Mouse (Mus musculus): ENCODE results near the gene Babam2. TPM values are rescaled to one million over a fixed set of nuclear protein-coding genes. Genes with fewer than 3 reads are reported as not detected.

Gene Babam2
- polyA plus RNA-seq, 1 experiment from 2014 or later: 35.7 TPM

- 97% methylated on average over 6 of the region's 6 CpGs for WGBS
- Histone ChIP-seq H3K36me3 (no peaks in the 10 kb centered on the region), H3K27ac (no peak overlapping the region), H3K4me3 (no peak overlapping the region), H3K9me3 (replicated peaks) (no peaks in the 10 kb centered on the region), H3K4me1 (peaks cover 7% of the 10 kb centered on the region), H3K27me3 (ENCODE audit: low read depth, poor library complexity, severe bottlenecking) (no peaks in the 10 kb centered on the region)
- DNase-seq (ENCODE audit: low spot score): no peak
Measured at GRCm38 (mm10) chr5:31807312-31807711, 109.8 kb downstream of the Babam2 start.

GRCm38 (mm10) chr5:31808271-31808670 is 110.8 kb downstream of the Babam2 start:
- H3K27ac ChIP-seq: no peak overlapping the region
- H3K36me3 ChIP-seq: no peaks in the 10 kb centered on the region
- no peaks in the 10 kb centered on the region for H3K9me3 ChIP-seq (replicated peaks)
- H3K4me1 ChIP-seq: peaks cover 7% of the 10 kb centered on the region
- DNase-seq (ENCODE audit: low spot score): no peak
- no peak overlapping the region for H3K4me3 ChIP-seq
- H3K27me3 ChIP-seq (ENCODE audit: low read depth, poor library complexity, severe bottlenecking): no peaks in the 10 kb centered on the region
- WGBS: 78% methylated on average over 2 of the region's 2 CpGs

- H3K36me3 ChIP-seq: no peaks in the 10 kb centered on the region
- H3K27me3 ChIP-seq (ENCODE audit: low read depth, poor library complexity, severe bottlenecking): no peaks in the 10 kb centered on the region
- 49% methylated on average over 12 of the region's 12 CpGs for WGBS
- H3K27ac ChIP-seq: no peak overlapping the region
- no peak overlapping the region for H3K4me3 ChIP-seq
- H3K9me3 ChIP-seq (replicated peaks): no peaks in the 10 kb centered on the region
- DNase-seq (ENCODE audit: low spot score): no peak
- peaks cover 3% of the 10 kb centered on the region; the same call in 1 of the 2 replicates for H3K4me1 ChIP-seq
Measured at GRCm38 (mm10) chr5:31810796-31811662, 113.5 kb downstream of the Babam2 start.

- no peak overlapping the region for H3K4me3 ChIP-seq
- no peaks in the 10 kb centered on the region for H3K36me3 ChIP-seq
- H3K27ac ChIP-seq: no peak overlapping the region
- no peak for DNase-seq (ENCODE audit: low spot score)
- no peaks in the 10 kb centered on the region for H3K27me3 ChIP-seq (ENCODE audit: low read depth, poor library complexity, severe bottlenecking)
- H3K9me3 ChIP-seq (replicated peaks): no peaks in the 10 kb centered on the region
- H3K4me1 ChIP-seq: peaks cover 3% of the 10 kb centered on the region; the same call in 1 of the 2 replicates
- 88% methylated on average over 1 of the region's 1 CpGs for WGBS
Measured at GRCm38 (mm10) chr5:31811663-31812001, 114.1 kb downstream of the Babam2 start.

GRCm38 (mm10) chr5:31813156-31813675 is 115.7 kb downstream of the Babam2 start:
- no peaks in the 10 kb centered on the region for H3K36me3 ChIP-seq
- 89% methylated on average over 6 of the region's 6 CpGs for WGBS

GRCm38 (mm10) chr5:31814068-31814467 is 116.6 kb downstream of the Babam2 start:
- peaks cover 3% of the 10 kb centered on the region; the same call in 1 of the 2 replicates for H3K4me1 ChIP-seq
- no peaks in the 10 kb centered on the region for H3K9me3 ChIP-seq (replicated peaks)
- no peak overlapping the region for H3K4me3 ChIP-seq
- H3K27ac ChIP-seq: no peak overlapping the region
- DNase-seq (ENCODE audit: low spot score): no peak
- no peaks in the 10 kb centered on the region for H3K27me3 ChIP-seq (ENCODE audit: low read depth, poor library complexity, severe bottlenecking)
- 86% methylated on average over 4 of the region's 4 CpGs for WGBS
- H3K36me3 ChIP-seq: no peaks in the 10 kb centered on the region

More at GRCm38 (mm10) chr5:31813156-31813675, 115.7 kb downstream of the Babam2 start:
- Histone ChIP-seq H3K4me3 (no peak overlapping the region), H3K27ac (no peak overlapping the region), H3K9me3 (replicated peaks) (no peaks in the 10 kb centered on the region), H3K4me1 (peaks cover 3% of the 10 kb centered on the region; the same call in 1 of the 2 replicates), H3K27me3 (ENCODE audit: low read depth, poor library complexity, severe bottlenecking) (no peaks in the 10 kb centered on the region)
- no peak for DNase-seq (ENCODE audit: low spot score)

GRCm38 (mm10) chr5:31815129-31815528 is 117.6 kb downstream of the Babam2 start:
- Histone ChIP-seq H3K9me3 (replicated peaks) (no peaks in the 10 kb centered on the region), H3K36me3 (no peaks in the 10 kb centered on the region), H3K4me1 (peaks cover 3% of the 10 kb centered on the region; the same call in 1 of the 2 replicates), H3K27ac (no peak overlapping the region), H3K4me3 (no peak overlapping the region), H3K27me3 (ENCODE audit: low read depth, poor library complexity, severe bottlenecking) (no peaks in the 10 kb centered on the region)
- 77% methylated on average over 7 of the region's 7 CpGs for WGBS
- DNase-seq (ENCODE audit: low spot score): peak; percentile 45

- no peak overlapping the region for H3K27ac ChIP-seq
- DNase-seq (ENCODE audit: low spot score): no peak
- H3K27me3 ChIP-seq (ENCODE audit: low read depth, poor library complexity, severe bottlenecking): no peaks in the 10 kb centered on the region
- no peaks in the 10 kb centered on the region for H3K36me3 ChIP-seq
- H3K9me3 ChIP-seq (replicated peaks): no peaks in the 10 kb centered on the region
- 95% methylated on average over 1 of the region's 1 CpGs for WGBS
- H3K4me1 ChIP-seq: 0 out of 2 replicates have a peak, but pooled peaks cover under 1% of the 10 kb centered on the region
- no peak overlapping the region for H3K4me3 ChIP-seq
Measured at GRCm38 (mm10) chr5:31816082-31816481, 118.6 kb downstream of the Babam2 start.

GRCm38 (mm10) chr5:31820801-31821200 is 123.3 kb downstream of the Babam2 start:
- DNase-seq (ENCODE audit: low spot score): no peak
- Histone ChIP-seq H3K9me3 (replicated peaks) (no peaks in the 10 kb centered on the region), H3K36me3 (no peaks in the 10 kb centered on the region), H3K4me3 (no peak overlapping the region), H3K4me1 (no peaks in the 10 kb centered on the region), H3K27ac (no peak overlapping the region), H3K27me3 (ENCODE audit: low read depth, poor library complexity, severe bottlenecking) (no peaks in the 10 kb centered on the region)
- WGBS: 78% methylated on average over 3 of the region's 3 CpGs

- H3K27ac ChIP-seq: no peak overlapping the region
- no peaks in the 10 kb centered on the region for H3K4me1 ChIP-seq
- no peaks in the 10 kb centered on the region for H3K9me3 ChIP-seq (replicated peaks)
- DNase-seq (ENCODE audit: low spot score): no peak
- WGBS: 93% methylated on average over 1 of the region's 1 CpGs
- H3K36me3 ChIP-seq: no peaks in the 10 kb centered on the region
- no peak overlapping the region for H3K4me3 ChIP-seq
- H3K27me3 ChIP-seq (ENCODE audit: low read depth, poor library complexity, severe bottlenecking): no peaks in the 10 kb centered on the region
Measured at GRCm38 (mm10) chr5:31821204-31821603, 123.7 kb downstream of the Babam2 start.

- 81% methylated on average over 3 of the region's 3 CpGs for WGBS
- Histone ChIP-seq H3K36me3 (no peaks in the 10 kb centered on the region), H3K4me1 (no peaks in the 10 kb centered on the region), H3K27me3 (ENCODE audit: low read depth, poor library complexity, severe bottlenecking) (no peaks in the 10 kb centered on the region), H3K4me3 (no peak overlapping the region), H3K27ac (no peak overlapping the region), H3K9me3 (replicated peaks) (no peaks in the 10 kb centered on the region)
- no peak for DNase-seq (ENCODE audit: low spot score)
Measured at GRCm38 (mm10) chr5:31823673-31824072, 126.2 kb downstream of the Babam2 start.

GRCm38 (mm10) chr5:31824126-31824525 is 126.6 kb downstream of the Babam2 start:
- Histone ChIP-seq H3K27me3 (ENCODE audit: low read depth, poor library complexity, severe bottlenecking) (no peaks in the 10 kb centered on the region), H3K4me3 (no peak overlapping the region), H3K4me1 (no peaks in the 10 kb centered on the region), H3K36me3 (no peaks in the 10 kb centered on the region), H3K27ac (no peak overlapping the region), H3K9me3 (replicated peaks) (no peaks in the 10 kb centered on the region)
- DNase-seq (ENCODE audit: low spot score): no peak
- WGBS: 88% methylated on average over 2 of the region's 2 CpGs

GRCm38 (mm10) chr5:31827304-31827703 is 129.8 kb downstream of the Babam2 start:
- H3K4me3 ChIP-seq: no peak overlapping the region
- no peaks in the 10 kb centered on the region for H3K9me3 ChIP-seq (replicated peaks)
- no peak for DNase-seq (ENCODE audit: low spot score)
- H3K27me3 ChIP-seq (ENCODE audit: low read depth, poor library complexity, severe bottlenecking): no peaks in the 10 kb centered on the region
- H3K27ac ChIP-seq: no peak overlapping the region
- H3K36me3 ChIP-seq: no peaks in the 10 kb centered on the region
- 90% methylated on average over 5 of the region's 5 CpGs for WGBS
- H3K4me1 ChIP-seq: no peaks in the 10 kb centered on the region

All from limb, embryonic 10.5 days (tissue).